Mouse (Mus musculus): ENCODE measurements around the gene Iqgap3. TPM values are rescaled to one million over a fixed set of nuclear protein-coding genes. Genes with fewer than 3 reads are reported as not detected.
A peak's percentile ranks its signal among the peaks of the same experiment; 100 is the strongest.

Gene Iqgap3
- polyA plus RNA-seq, 1 experiment: 19.7 TPM

DNA sequence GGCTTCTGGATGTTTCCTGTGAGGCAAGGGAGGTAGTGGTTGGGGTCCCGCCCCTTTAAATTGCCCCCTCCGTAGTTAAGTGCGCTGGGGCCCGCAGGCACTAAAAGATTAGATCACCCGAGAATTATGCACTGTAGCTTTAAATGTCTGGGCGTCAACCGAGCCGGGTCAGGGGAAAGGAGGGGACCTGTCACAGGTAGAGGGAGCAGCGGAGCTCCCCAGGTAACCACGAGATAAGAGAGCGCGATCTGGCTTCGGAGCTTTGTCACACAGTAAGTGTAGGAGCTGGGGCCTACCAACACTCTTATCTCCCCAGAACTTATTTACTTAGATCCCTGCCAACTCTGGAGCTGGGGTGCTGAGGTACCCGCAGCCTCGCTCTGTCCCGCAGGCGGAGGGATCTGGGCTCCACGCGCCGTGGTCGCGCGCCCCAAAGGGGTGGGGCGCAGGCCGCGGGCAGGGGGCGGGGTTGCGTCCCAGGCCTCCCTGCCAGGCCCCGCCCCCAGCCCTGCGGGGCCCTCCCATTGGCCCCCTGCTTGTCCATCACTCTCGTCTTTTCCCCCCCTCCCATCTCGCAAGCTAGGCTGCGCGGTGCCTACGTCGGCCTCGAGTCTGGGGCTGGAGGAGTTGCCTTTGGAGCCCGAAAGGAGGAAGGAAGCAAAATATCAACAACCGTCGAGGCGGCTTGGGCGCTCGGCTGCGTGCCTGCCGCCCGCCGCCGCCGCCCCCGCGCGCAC, 60.2 kb downstream of the Iqgap3 start, which contains the start of gene Mef2d:
Gene Mef2d (plus strand): TSS at position 586 of the 737 bp plus-strand sequence.
- Histone ChIP-seq H3K27ac (ENCODE audit: control insufficient read depth, insufficient read depth, low read length) (peak within 1 kb of the TSS; percentile 95), H3K36me3 (ENCODE audit: control insufficient read depth, insufficient read depth, low read length) (no peaks in the 10 kb centered on the region), H3K4me1 (replicated peaks; ENCODE audit: control insufficient read depth, insufficient read depth, low read length) (peaks cover 53% of the 10 kb centered on the region), H3K27me3 (ENCODE audit: control insufficient read depth, insufficient read depth, low read length) (no peaks in the 10 kb centered on the region), H3K4me3 (ENCODE audit: control insufficient read depth, insufficient read depth, low read length) (peak within 1 kb of the TSS; percentile 96)
- peak; percentile 96 for TF ChIP-seq POLR2A (IDR thresholded peaks at IDR 0.05; ENCODE audit: control insufficient read depth, extremely low read depth, insufficient read depth, low read length, poor library complexity)
- no peak; the same call in 1 of the 2 replicates for TF ChIP-seq CTCF (IDR thresholded peaks at IDR 0.05; ENCODE audit: borderline replicate concordance, control insufficient read depth, extremely low read depth, insufficient read depth, low read length, poor library complexity)
- WGBS: under 1% methylated on average over 52 of the region's 52 CpGs
- peak; percentile 96 for DNase-seq

DNA sequence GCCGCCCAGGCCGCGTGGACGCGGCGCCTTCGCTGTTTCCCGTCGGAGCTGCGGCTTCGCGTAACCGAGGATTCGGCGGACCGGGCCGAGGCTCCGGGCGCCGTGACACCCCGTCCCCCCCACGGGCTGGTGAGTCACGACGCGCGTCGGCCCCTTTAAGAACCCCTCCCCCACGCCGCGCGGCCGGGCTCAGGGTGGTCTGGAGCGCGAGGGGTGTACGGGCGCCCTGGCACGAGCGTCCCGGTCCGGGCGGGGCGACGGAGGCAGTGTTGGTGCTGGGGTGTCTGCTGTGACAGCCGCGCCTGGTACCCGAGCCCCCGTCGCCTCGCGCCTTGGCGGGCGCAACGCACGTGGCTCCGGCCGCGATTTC, 60.8 kb downstream of the Iqgap3 start:
- Histone ChIP-seq H3K36me3 (ENCODE audit: control insufficient read depth, insufficient read depth, low read length) (no peaks in the 10 kb centered on the region), H3K4me3 (ENCODE audit: control insufficient read depth, insufficient read depth, low read length) (peak overlapping the region; percentile 96), H3K27me3 (ENCODE audit: control insufficient read depth, insufficient read depth, low read length) (no peaks in the 10 kb centered on the region), H3K27ac (ENCODE audit: control insufficient read depth, insufficient read depth, low read length) (peak overlapping the region; percentile 88), H3K4me1 (replicated peaks; ENCODE audit: control insufficient read depth, insufficient read depth, low read length) (peaks cover 53% of the 10 kb centered on the region)
- WGBS: under 1% methylated on average over 57 of the region's 57 CpGs
- TF ChIP-seq CTCF (IDR thresholded peaks at IDR 0.05; ENCODE audit: borderline replicate concordance, control insufficient read depth, extremely low read depth, insufficient read depth, low read length, poor library complexity) (no peak), POLR2A (IDR thresholded peaks at IDR 0.05; ENCODE audit: control insufficient read depth, extremely low read depth, insufficient read depth, low read length, poor library complexity) (no peak)
- DNase-seq: no peak

DNA sequence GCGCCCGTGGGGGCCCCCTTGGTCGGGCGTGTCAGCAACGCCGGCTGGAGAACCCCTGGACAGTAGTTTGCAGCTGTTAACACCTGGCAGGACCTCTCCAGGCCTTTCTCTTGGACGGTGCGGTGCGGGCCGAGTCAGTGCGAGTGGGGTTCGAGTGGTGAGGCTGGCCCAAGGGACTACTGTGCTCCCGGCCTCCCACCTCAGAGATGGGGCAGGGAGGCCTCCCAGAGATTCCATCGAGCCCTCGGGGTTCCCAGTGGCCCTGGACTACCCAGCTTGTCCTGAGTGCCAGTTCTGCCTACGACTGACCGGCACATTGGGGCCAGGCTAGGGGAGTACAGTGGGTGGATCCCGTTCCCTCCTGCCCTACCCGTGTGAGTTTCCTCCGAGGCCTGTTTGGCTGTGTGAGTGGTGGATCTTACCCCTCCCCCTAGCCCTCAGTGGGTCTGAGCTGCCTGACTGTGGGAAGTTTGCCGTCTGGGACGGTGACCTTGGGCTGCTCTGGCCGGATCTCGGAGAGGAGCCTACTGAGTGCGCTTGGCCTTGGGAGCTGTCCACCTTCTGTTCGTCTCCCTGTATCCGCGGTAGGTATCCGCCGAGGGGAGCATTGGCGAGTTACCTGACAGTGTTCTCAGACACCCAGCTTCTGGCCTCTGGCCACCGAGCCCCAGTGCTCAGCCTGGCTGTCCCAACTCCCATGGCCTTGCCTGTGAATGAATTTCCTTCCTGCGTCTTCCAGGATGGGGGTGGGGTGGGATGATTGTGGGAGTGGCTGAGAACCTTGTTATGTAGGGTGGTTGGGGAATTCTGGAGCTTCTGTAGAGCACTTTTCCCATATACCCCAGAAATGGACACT, 61.4 kb downstream of the Iqgap3 start:
- TF ChIP-seq POLR2A (IDR thresholded peaks at IDR 0.05; ENCODE audit: control insufficient read depth, extremely low read depth, insufficient read depth, low read length, poor library complexity): no peak
- no peak for TF ChIP-seq CTCF (IDR thresholded peaks at IDR 0.05; ENCODE audit: borderline replicate concordance, control insufficient read depth, extremely low read depth, insufficient read depth, low read length, poor library complexity)
- peak; percentile 45 for DNase-seq
- under 1% methylated on average over 33 of the region's 33 CpGs for WGBS
- peak overlapping the region; percentile 88 for H3K27ac ChIP-seq (ENCODE audit: control insufficient read depth, insufficient read depth, low read length)
- H3K27me3 ChIP-seq (ENCODE audit: control insufficient read depth, insufficient read depth, low read length): no peaks in the 10 kb centered on the region
- H3K4me1 ChIP-seq (replicated peaks; ENCODE audit: control insufficient read depth, insufficient read depth, low read length): peaks cover 58% of the 10 kb centered on the region
- H3K36me3 ChIP-seq (ENCODE audit: control insufficient read depth, insufficient read depth, low read length): no peaks in the 10 kb centered on the region
- H3K4me3 ChIP-seq (ENCODE audit: control insufficient read depth, insufficient read depth, low read length): peak overlapping the region; percentile 96

DNA sequence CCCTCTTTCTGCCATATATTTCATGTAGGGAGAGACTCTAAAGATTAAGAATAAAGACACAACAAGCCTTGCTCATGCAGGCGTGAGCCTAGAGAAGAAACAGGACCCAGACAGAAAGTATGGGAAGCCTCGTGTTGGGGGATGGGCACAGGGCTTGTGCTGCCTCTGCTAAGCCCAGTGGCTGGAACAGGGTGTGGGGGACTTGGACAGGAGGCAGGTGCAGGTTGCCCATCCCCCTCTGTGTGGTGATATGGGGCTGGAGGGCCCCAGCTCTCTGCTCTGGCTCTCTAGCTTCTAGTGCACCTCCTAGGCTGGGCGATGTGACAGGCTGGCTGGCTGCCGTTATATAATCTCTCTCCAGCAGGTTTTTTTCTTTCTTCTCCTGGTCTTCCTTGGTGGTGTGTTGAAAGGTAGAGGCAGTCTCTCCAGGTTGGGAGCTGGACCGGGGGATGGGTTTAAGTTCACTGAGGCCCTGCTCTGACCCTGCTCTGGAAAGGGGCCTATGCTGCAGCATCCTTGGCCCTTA, 62.3 kb downstream of the Iqgap3 start:
- no peaks in the 10 kb centered on the region for H3K27me3 ChIP-seq (ENCODE audit: control insufficient read depth, insufficient read depth, low read length)
- 6% methylated on average over 5 of the region's 5 CpGs for WGBS
- H3K27ac ChIP-seq (ENCODE audit: control insufficient read depth, insufficient read depth, low read length): peak overlapping the region; percentile 24
- DNase-seq: peak; percentile 58
- peak overlapping the region; percentile 56 for H3K4me3 ChIP-seq (ENCODE audit: control insufficient read depth, insufficient read depth, low read length)
- TF ChIP-seq CTCF (IDR thresholded peaks at IDR 0.05; ENCODE audit: borderline replicate concordance, control insufficient read depth, extremely low read depth, insufficient read depth, low read length, poor library complexity) (no peak), POLR2A (IDR thresholded peaks at IDR 0.05; ENCODE audit: control insufficient read depth, extremely low read depth, insufficient read depth, low read length, poor library complexity) (no peak)
- no peaks in the 10 kb centered on the region for H3K36me3 ChIP-seq (ENCODE audit: control insufficient read depth, insufficient read depth, low read length)
- H3K4me1 ChIP-seq (replicated peaks; ENCODE audit: control insufficient read depth, insufficient read depth, low read length): peaks cover 67% of the 10 kb centered on the region

DNA sequence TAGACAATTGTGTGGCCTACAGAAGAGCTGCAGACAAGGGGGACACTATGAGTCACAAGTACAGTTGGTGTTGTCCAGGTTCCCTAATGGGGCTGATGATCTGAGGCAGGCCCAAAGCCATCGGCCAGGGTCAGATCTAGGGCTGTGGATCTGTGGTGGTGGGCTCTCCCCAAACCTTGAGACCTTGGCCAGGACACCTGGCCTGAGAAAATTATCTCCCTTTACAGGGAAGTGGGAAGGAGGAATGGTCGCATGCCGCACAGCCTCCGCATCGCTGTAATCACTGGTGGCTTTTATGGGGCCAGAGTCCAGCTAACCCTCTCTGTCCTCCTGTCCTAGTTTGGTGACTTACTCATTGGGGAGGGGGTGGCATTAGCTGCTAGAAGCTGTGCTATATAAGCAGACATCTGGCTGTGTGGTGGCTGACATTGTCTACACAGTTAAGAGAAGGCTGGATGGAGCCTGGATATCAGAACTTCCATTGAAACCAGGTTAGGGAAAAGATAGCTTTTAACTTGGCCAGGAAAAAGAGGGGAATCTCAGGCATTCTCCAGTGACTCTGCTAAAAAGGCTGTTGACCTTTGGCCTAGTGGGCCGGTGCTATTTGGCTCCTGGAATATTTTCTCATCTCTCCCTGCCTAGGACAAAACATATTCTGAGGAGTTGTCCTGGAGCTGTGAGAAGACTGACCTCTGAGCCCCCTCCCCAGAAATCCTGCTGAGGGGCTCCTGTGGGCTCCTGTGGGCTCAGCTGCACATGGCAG, 63.1 kb downstream of the Iqgap3 start:
- Histone ChIP-seq H3K4me3 (ENCODE audit: control insufficient read depth, insufficient read depth, low read length) (peak overlapping the region; percentile 56), H3K4me1 (replicated peaks; ENCODE audit: control insufficient read depth, insufficient read depth, low read length) (peaks cover 72% of the 10 kb centered on the region), H3K36me3 (ENCODE audit: control insufficient read depth, insufficient read depth, low read length) (no peaks in the 10 kb centered on the region), H3K27ac (ENCODE audit: control insufficient read depth, insufficient read depth, low read length) (peak overlapping the region; percentile 24; the same call in 1 of the 2 replicates), H3K27me3 (ENCODE audit: control insufficient read depth, insufficient read depth, low read length) (no peaks in the 10 kb centered on the region)
- 74% methylated on average over 6 of the region's 6 CpGs for WGBS
- TF ChIP-seq CTCF (IDR thresholded peaks at IDR 0.05; ENCODE audit: borderline replicate concordance, control insufficient read depth, extremely low read depth, insufficient read depth, low read length, poor library complexity) (no peak), POLR2A (IDR thresholded peaks at IDR 0.05; ENCODE audit: control insufficient read depth, extremely low read depth, insufficient read depth, low read length, poor library complexity) (no peak)
- no peak for DNase-seq

Measured in thymus, adult 2 months (tissue).